Mouse (Mus musculus): ENCODE data around the gene Slc33a1.

GRCm38 (mm10) chr3:63900021-63900571 lies 64.5 kb downstream of the Slc33a1 start:
- TF ChIP-seq CTCF (IDR thresholded peaks at IDR 0.05; ENCODE audit: low read depth), result no peak
- TF ChIP-seq EP300 (IDR thresholded peaks at IDR 0.05; ENCODE audit: low read depth), result no peak
